9 mouse cellular contexts compared by ENCODE assay signal in the genomic region with DNA sequence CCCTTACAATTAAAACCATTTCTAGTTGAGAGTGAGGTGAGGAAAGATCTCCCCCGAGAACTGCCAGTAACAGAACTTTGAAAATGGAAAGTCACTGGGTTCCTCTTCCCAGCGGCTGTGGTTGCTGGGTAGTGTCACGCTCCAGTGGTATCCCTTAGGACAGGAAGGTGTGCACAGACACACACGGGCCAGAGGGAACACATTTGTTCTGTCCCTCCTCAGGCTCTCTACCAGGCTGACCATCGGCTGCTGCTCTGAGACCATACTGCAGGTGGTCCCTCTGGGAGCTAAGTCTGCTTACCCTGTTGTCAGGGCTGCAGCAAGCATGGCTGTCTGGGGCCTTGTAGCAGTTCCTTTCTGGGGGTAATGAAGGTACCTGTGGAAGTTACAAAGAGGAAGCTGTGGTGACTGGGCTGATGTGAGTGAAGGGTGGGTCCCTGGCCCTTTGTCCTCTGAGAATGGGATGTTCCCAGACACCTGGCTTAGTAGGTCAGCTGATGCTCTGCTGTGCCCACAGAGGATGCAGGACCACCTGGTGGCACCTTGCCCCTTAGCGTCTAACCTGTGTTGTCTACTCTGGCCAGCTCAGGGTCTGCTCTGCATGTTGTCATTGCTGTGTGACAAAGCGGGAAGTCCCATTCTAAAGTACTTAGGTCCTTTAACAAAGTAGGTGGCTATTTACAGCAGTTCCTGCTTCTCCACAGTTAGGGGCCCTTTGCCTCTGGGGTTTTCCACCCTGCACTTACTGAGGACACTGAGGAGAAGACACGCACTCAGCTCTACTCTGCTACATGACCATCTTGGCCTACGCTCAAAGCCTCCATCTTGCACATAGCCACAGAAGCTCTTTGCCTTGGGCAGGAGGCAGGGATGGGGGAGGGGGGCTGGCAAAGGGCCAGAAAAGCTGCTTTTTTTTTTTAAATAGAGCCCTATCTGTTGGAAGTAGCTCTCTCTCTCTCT.
DNase-seq lines count a peak whose midpoint lies in the region; ATAC-seq and TF ChIP-seq lines count a peak whose summit lies in the region.
"Had no signal": no experiment of that assay in that cellular context is flagged by ENCODE, and none has a peak within 500 bp of the region (broad histone marks: within the 10 kb centered on the region; RNA-seq: fewer than 3 reads in every experiment).

No protein-coding gene starts in this region.

- no peaks in the 10 kb centered on the region for H3K27me3 ChIP-seq in CH12.LX (replicated peaks)
- H3K27me3 ChIP-seq: neural tube, embryonic 13.5 days had no signal

- peak; percentile 18 for TF ChIP-seq RAD21 in CH12.LX (IDR thresholded peaks at IDR 0.05; ENCODE audit: low read depth, low read length)

- peak; percentile 86 for TF ChIP-seq EP300 in CH12.LX (IDR thresholded peaks at IDR 0.05; ENCODE audit: low read length)

- DNase-seq in heart, postnatal 4 days, result peak; percentile 28
- no peak for DNase-seq in heart, postnatal 14 days
- DNase-seq in 416B (ENCODE audit: low read depth) (peak; percentile 57), CH12.LX (ENCODE audit: extremely low read depth) (peak; percentile 92)
- no peak for DNase-seq in gastrocnemius, adult 2 months
- DNase-seq in layer of hippocampus, postnatal 14 days (ENCODE audit: low spot score in 2 of 2), result no peak
- no peak for DNase-seq in adrenal gland, adult 2 months

- H3K9me3 ChIP-seq in CH12.LX (replicated peaks; ENCODE audit: low read length), result peaks cover 11% of the 10 kb centered on the region
- H3K9me3 ChIP-seq: neural tube, embryonic 13.5 days had no signal

- ATAC-seq in megakaryocyte, adult 5-6 weeks (ENCODE audit: poor library complexity, severe bottlenecking), result peak; percentile 80

- peak overlapping the region; percentile 98 for H3K27ac ChIP-seq in CH12.LX (ENCODE audit: insufficient read depth, low read depth)
- H3K27ac ChIP-seq in gastrocnemius, adult 2 months, result no peak overlapping the region
- H3K27ac ChIP-seq: neural tube, embryonic 13.5 days had no signal

- H3K4me2 ChIP-seq in CH12.LX (ENCODE audit: insufficient read depth, low read depth, poor library complexity, severe bottlenecking), result peak overlapping the region; percentile 57
- H3K4me2 ChIP-seq: neural tube, embryonic 13.5 days had no signal

- no peaks in the 10 kb centered on the region for H3K79me2 ChIP-seq in CH12.LX (replicated peaks; ENCODE audit: control insufficient read depth, extremely low read depth, insufficient read depth, poor library complexity, severe bottlenecking)

- TF ChIP-seq CTCF in CH12.LX (conservative IDR thresholded peaks at IDR 0.05 in 1 of 2, IDR thresholded peaks at IDR 0.05 in 1 of 2; ENCODE audit: low read depth in 2 of 2, low read length in 2 of 2), result no peak
- TF ChIP-seq CTCF in gastrocnemius, adult 2 months (IDR thresholded peaks at IDR 0.05), result no peak

- H3K4me1 ChIP-seq in CH12.LX (ENCODE audit: control insufficient read depth in 1 of 2, insufficient read depth in 2 of 2), result peaks cover 38 to 73% of the 10 kb centered on the region in 2 experiments

- peak overlapping the region in 1 of 3 experiments; percentile 14 for H3K4me3 ChIP-seq in CH12.LX (replicated peaks in 1 of 3; ENCODE audit: low read depth in 2 of 3, low read length in 2 of 3, poor library complexity in 1 of 3)
- no peak overlapping the region for H3K4me3 ChIP-seq in gastrocnemius, adult 2 months
- H3K4me3 ChIP-seq: neural tube, embryonic 13.5 days had no signal

- peak overlapping the region; percentile 30; the same call in 1 of the 2 replicates for H3K9ac ChIP-seq in CH12.LX (ENCODE audit: insufficient read depth, low read depth)
- H3K9ac ChIP-seq: neural tube, embryonic 13.5 days had no signal

- dilution Hi-C loops in CH12.LX (cut with MboI; ENCODE audit: extremely low pct_ligation_motif_present, extremely low pct_unique_long_range_greater_than_20kb, low sequenced_read_pairs), result no loop called here

- TF ChIP-seq POLR2A in CH12.LX (IDR thresholded peaks at IDR 0.05; ENCODE audit: low read depth, low read length), result peak; percentile 27; the same call in 1 of the 2 replicates

- no peaks in the 10 kb centered on the region for H3K36me3 ChIP-seq in CH12.LX (replicated peaks in 1 of 2; ENCODE audit: control insufficient read depth in 1 of 2, insufficient read depth in 1 of 2, low read length in 1 of 2)
- H3K36me3 ChIP-seq: neural tube, embryonic 13.5 days had no signal

- intact Hi-C loops in heart, postnatal 14 days (cut with DNase I), result no loop called here
- intact Hi-C loops in gastrocnemius, adult 2 months (cut with DNase I), result no loop called here

- in situ Hi-C loops in CH12.LX (cut with MboI; ENCODE audit: low pct_ligation_motif_present, low pct_unique_long_range_greater_than_20kb, low sequenced_read_pairs), result loop anchor here (25.0 kb wide), 1 partner anchor 88 kb away; no protein-coding TSS in a partner anchor

TF ChIP-seq in CH12.LX, 34 proteins besides CTCF, POLR2A, EP300 and RAD21:
- TF ChIP-seq ELF1 (IDR thresholded peaks at IDR 0.05; ENCODE audit: low read depth, low read length) (peak; percentile 78), MYC (IDR thresholded peaks at IDR 0.05; ENCODE audit: low read depth, low read length) (no peak), CHD1 (IDR thresholded peaks at IDR 0.05; ENCODE audit: low read depth, low read length) (no peak), SMC3 (IDR thresholded peaks at IDR 0.05; ENCODE audit: low read depth, low read length) (0 out of 2 replicates have a peak, but pooled peaks have one; percentile 1), TBP (conservative IDR thresholded peaks at IDR 0.05; ENCODE audit: low read depth, low read length) (no peak; the same call in 1 of the 2 replicates), CHD2 (IDR thresholded peaks at IDR 0.05; ENCODE audit: low read length) (peak; percentile 82), MEF2A (IDR thresholded peaks at IDR 0.05; ENCODE audit: borderline replicate concordance, low read depth, low read length) (peak; percentile 98), SIN3A (IDR thresholded peaks at IDR 0.05; ENCODE audit: low read length) (no peak; the same call in none of the 2 replicates), NRF1 (IDR thresholded peaks at IDR 0.05; ENCODE audit: low read depth, low read length) (0 out of 2 replicates have a peak, but pooled peaks have one; percentile 45), MAZ (IDR thresholded peaks at IDR 0.05; ENCODE audit: low read depth, low read length) (peak; percentile 25; the same call in 1 of the 2 replicates), UBTF (IDR thresholded peaks at IDR 0.05; ENCODE audit: low read depth, low read length) (0 out of 2 replicates have a peak, but pooled peaks have one; percentile 46), KAT2A (IDR thresholded peaks at IDR 0.05; ENCODE audit: insufficient replicate concordance, low read length) (0 out of 2 replicates have a peak, but pooled peaks have one; percentile 39), MXI1 (IDR thresholded peaks at IDR 0.05; ENCODE audit: low read depth, low read length) (peak; percentile 16), ZKSCAN1 (IDR thresholded peaks at IDR 0.05; ENCODE audit: borderline replicate concordance, low read depth, low read length) (no peak), TCF12 (IDR thresholded peaks at IDR 0.05; ENCODE audit: low read depth, low read length) (peak; percentile 88), JUN (IDR thresholded peaks at IDR 0.05; ENCODE audit: insufficient read depth, low read depth, low read length) (peak; percentile 36; the same call in 1 of the 2 replicates), BHLHE40 (IDR thresholded peaks at IDR 0.05; ENCODE audit: low read depth, low read length) (peak; percentile 85), ETS1 (conservative IDR thresholded peaks at IDR 0.05; ENCODE audit: low read depth, low read length) (peak; percentile 80), ZC3H11A (IDR thresholded peaks at IDR 0.05; ENCODE audit: low read depth, low read length) (no peak; the same call in 1 of the 2 replicates), MAX (IDR thresholded peaks at IDR 0.05; ENCODE audit: low read length) (no peak; the same call in 1 of the 2 replicates), USF2 (conservative IDR thresholded peaks at IDR 0.05; ENCODE audit: low read depth, low read length) (peak; percentile 44), JUND (conservative IDR thresholded peaks at IDR 0.05; ENCODE audit: low read depth, low read length) (no peak; the same call in 1 of the 2 replicates), HCFC1 (IDR thresholded peaks at IDR 0.05; ENCODE audit: low read depth, low read length) (no peak; the same call in 1 of the 2 replicates), POLR2AphosphoS2 (IDR thresholded peaks at IDR 0.05; ENCODE audit: low read depth, low read length) (peak; percentile 63; the same call in 1 of the 2 replicates), IRF4 (IDR thresholded peaks at IDR 0.05; ENCODE audit: low read depth, low read length) (peak; percentile 68), PAX5 (IDR thresholded peaks at IDR 0.05; ENCODE audit: low read length) (no peak), USF1 (IDR thresholded peaks at IDR 0.05; ENCODE audit: low read depth, low read length) (peak; percentile 54), ZMIZ1 (IDR thresholded peaks at IDR 0.05; ENCODE audit: low read depth, low read length) (no peak), E2F4 (IDR thresholded peaks at IDR 0.05; ENCODE audit: insufficient replicate concordance, low read depth, low read length) (no peak), ZNF384 (IDR thresholded peaks at IDR 0.05; ENCODE audit: low read depth, low read length) (peak; percentile 88), MAFK (IDR thresholded peaks at IDR 0.05; ENCODE audit: insufficient replicate concordance, low read length) (peak; percentile 16; the same call in 1 of the 2 replicates), RCOR1 (conservative IDR thresholded peaks at IDR 0.05; ENCODE audit: low read depth, low read length) (peak; percentile 74; the same call in 1 of the 2 replicates), NELFE (IDR thresholded peaks at IDR 0.05; ENCODE audit: low read depth, low read length) (no peak), GABPA (IDR thresholded peaks at IDR 0.05; ENCODE audit: insufficient replicate concordance, low read depth, low read length) (no peak)

Comparison
In these comparisons a context has a peak if more than half of its experiments do, and no peak if none do; other contexts are left out.
1. DNase-seq: peak in heart, postnatal 4 days (single experiment), 416B (single experiment) and CH12.LX (single experiment); none in heart, postnatal 14 days (0 of 2), gastrocnemius, adult 2 months (single experiment), layer of hippocampus, postnatal 14 days (0 of 2) and adrenal gland, adult 2 months (single experiment).